Mouse (Mus musculus) neural tube, embryonic 11.5 days (tissue): ENCODE results near the gene Spop. TPM values are rescaled to one million over a fixed set of nuclear protein-coding genes. Genes with fewer than 3 reads are reported as not detected.

ENCODE experiments used
- ATAC-seq: fragments of 200-750 bp; cut with Nextera tagmentation; 2 replicates; pipeline ENCODE4 v1.8.0; 2017; ENCODE audit warnings: moderate number of reproducible peaks, mild to moderate bottlenecking, moderate TSS enrichment, moderate library complexity; ENCODE audit not compliant: insufficient read depth, low FRiP score, low TSS enrichment
- DNase-seq: peaks from one replicate; pipeline ENCODE4 v3.0.0-alpha.2; 2015; ENCODE audit warnings: low spot score
- H3K27ac ChIP-seq: fragments of 300-500 bp; sonication (generic); 2 replicates; pipeline ENCODE4 v1.5.1; 2014; ENCODE audit warnings: low read depth, mild to moderate bottlenecking, low read length
- H3K27me3 ChIP-seq: fragments of 300-500 bp; sonication (generic); 2 replicates; pipeline ENCODE4 v1.6.1; 2014; ENCODE audit warnings: mild to moderate bottlenecking, low read length, mixed read lengths; ENCODE audit not compliant: control insufficient read depth, insufficient read depth
- H3K36me3 ChIP-seq: fragments of 300-500 bp; sonication (generic); 2 replicates; pipeline ENCODE4 v1.6.1; 2014; ENCODE audit warnings: mild to moderate bottlenecking, low read length, moderate library complexity, mixed read lengths; ENCODE audit not compliant: control insufficient read depth, insufficient read depth
- H3K4me1 ChIP-seq: fragments of 300-500 bp; sonication (generic); 2 replicates; pipeline ENCODE4 v1.6.1; 2014; ENCODE audit warnings: low read length, mixed read lengths; ENCODE audit not compliant: control insufficient read depth, insufficient read depth
- H3K4me2 ChIP-seq: fragments of 300-500 bp; sonication (generic); 2 replicates; pipeline ENCODE4 v1.6.1; 2014; ENCODE audit warnings: low read depth, mild to moderate bottlenecking, moderate library complexity
- H3K4me3 ChIP-seq: fragments of 300-500 bp; sonication (generic); 2 replicates; pipeline ENCODE4 v1.5.1; 2014; ENCODE audit warnings: low read depth, low read length
- H3K9ac ChIP-seq: fragments of 300-500 bp; sonication (generic); 2 replicates; pipeline ENCODE4 v1.6.1; 2014; ENCODE audit warnings: mild to moderate bottlenecking, low read length
- H3K9me3 ChIP-seq: fragments of 300-500 bp; sonication (generic); 2 replicates; pipeline ENCODE4 v1.6.1; 2016; ENCODE audit warnings: low read length; ENCODE audit not compliant: control insufficient read depth
- WGBS: fragments of 180-500 bp; shearing (Covaris S2); extraction: QIAGEN DNeasy Blood & Tissue Kit; methylation state at CpG from one replicate; pipeline ENCODE4 v1.1.7; 2014; 5-methylcytosine and 5-hydroxymethylcytosine counted together
- polyA plus RNA-seq: library from polyadenylated mRNA; unstranded; fragments of >200 nt; fragmentation: Nextera tagmentation; extraction: Ambion mirVana; gene quantifications from 2 replicates; pipeline ENCODE4 v1.2.1, GENCODE M21; 2014

Gene Spop
- polyA plus RNA-seq, 1 experiment from 2014 or later: 132 TPM

DNA sequence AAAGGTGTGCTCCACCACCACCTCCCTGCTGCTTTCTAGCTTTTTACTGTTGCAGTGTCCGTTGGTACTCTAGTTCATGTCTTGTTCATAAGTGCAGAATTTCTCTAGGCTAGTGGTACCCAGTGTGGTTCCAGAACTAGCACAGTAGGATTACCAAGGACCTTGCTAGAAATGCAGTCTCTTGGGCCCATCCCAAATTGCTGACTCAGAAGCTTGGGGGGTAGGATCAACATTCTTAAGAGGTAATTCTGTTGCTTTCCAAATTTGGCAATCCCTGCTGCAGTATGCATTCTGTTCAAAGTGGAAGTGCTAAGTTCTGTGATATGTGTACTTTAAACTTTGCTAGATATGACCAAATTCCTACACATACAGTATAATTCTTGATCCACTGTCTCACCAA lies 53.9 kb downstream of the Spop start:
- H3K9me3 ChIP-seq: no peaks in the 10 kb centered on the region
- no peaks in the 10 kb centered on the region for H3K27me3 ChIP-seq
- H3K4me3 ChIP-seq: no peak overlapping the region
- DNase-seq: no peak
- H3K4me2 ChIP-seq: no peak overlapping the region
- WGBS: 91% methylated on average over 1 of the region's 1 CpGs
- no peak overlapping the region for H3K27ac ChIP-seq
- ATAC-seq: no peak
- H3K36me3 ChIP-seq: no peaks in the 10 kb centered on the region; the same call in 1 of the 2 replicates
- no peaks in the 10 kb centered on the region for H3K4me1 ChIP-seq
- H3K9ac ChIP-seq: no peak overlapping the region

DNA sequence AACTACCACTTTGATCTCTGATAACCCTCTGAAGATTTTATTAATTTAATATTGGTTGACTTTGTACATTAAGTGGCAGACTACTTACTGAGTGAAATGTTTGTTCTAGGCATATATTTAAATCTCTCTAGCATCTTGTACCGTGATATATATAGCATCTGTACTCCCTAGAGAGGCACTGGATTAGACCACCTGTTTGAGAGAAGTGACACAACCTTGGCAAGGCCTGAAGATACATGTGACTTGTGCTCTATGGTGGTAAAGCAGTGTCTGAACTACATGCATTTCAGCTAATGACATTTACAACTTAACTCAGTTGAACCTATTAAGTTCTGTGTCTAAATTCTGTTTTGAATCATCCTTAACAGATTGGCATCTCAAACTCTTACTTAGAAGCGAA lies 59.1 kb downstream of the Spop start:
- Histone ChIP-seq H3K27me3 (no peaks in the 10 kb centered on the region), H3K9me3 (no peaks in the 10 kb centered on the region), H3K36me3 (no peaks in the 10 kb centered on the region; the same call in 1 of the 2 replicates), H3K4me2 (no peak overlapping the region), H3K9ac (no peak overlapping the region), H3K4me3 (no peak overlapping the region), H3K27ac (no peak overlapping the region), H3K4me1 (no peaks in the 10 kb centered on the region)
- WGBS: 96% methylated on average over 2 of the region's 2 CpGs
- ATAC-seq (no peak), DNase-seq (no peak)

DNA sequence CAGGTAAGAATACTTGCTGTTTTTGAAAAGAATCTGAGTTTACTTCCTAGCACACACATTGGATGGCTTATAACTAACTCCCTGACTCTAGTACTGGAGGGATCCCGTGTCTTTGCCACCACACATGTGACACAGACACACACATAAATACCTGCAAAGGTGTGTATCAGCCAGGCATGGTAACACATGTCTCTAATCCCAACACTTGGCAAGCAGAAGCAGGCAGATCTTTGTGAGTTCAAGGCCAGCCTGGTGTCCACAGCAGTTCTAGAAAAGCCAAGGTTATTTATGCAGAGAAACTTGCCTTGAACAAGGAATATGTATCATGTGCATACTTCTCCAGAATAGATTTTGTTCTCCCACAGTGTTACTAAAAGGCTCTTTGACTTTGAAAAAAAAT lies 59.6 kb downstream of the Spop start:
- Histone ChIP-seq H3K4me2 (no peak overlapping the region), H3K36me3 (no peaks in the 10 kb centered on the region; the same call in 1 of the 2 replicates), H3K4me3 (no peak overlapping the region), H3K27ac (no peak overlapping the region), H3K9me3 (no peaks in the 10 kb centered on the region), H3K27me3 (no peaks in the 10 kb centered on the region), H3K9ac (no peak overlapping the region), H3K4me1 (no peaks in the 10 kb centered on the region)
- ATAC-seq (no peak), DNase-seq (no peak)
- 93% methylated on average over 1 of the region's 1 CpGs for WGBS

DNA sequence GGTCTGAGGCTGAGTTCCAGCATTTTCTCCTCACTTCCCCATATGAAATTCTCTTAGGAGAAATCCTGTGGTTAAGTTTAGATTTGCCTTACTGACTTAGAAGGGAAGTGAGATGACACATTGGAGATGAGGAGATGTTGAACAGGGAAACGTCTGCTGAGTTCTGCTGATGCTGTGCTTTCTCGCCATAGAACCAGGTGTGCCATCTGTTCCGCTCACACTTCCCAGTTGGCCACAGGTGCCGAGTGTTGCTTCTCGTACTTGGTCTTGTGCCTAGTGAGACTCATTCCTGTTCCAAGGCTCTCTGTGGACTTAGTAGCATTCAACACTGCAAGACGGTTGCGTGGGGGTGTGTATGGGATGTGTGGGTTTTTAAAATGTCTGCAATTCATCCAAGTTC lies 62.4 kb downstream of the Spop start:
- Histone ChIP-seq H3K27me3 (no peaks in the 10 kb centered on the region), H3K4me3 (no peak overlapping the region), H3K9ac (no peak overlapping the region), H3K36me3 (peaks cover 4% of the 10 kb centered on the region; the same call in 1 of the 2 replicates), H3K4me2 (no peak overlapping the region), H3K27ac (no peak overlapping the region), H3K9me3 (no peaks in the 10 kb centered on the region), H3K4me1 (no peaks in the 10 kb centered on the region)
- ATAC-seq (no peak), DNase-seq (no peak)
- WGBS: 88% methylated on average over 7 of the region's 7 CpGs

DNA sequence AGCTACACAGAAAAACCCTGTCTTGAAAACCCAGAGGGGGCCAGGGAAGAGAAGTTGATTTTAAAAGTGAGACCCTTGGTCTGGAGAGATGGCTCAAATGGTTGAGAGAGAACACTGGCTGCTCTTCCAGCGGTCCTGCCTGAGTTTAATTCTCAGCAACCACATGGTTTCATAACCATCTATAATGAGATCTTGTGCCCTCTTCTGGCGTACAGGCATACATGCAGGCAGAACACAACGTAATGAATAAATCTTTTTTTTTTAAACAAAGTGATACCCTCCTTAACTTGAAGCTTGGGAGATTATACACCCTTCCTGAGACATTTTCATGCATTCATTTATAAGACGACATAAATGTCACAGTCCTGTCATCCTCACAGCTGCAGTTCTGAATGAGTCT lies 65.6 kb downstream of the Spop start:
- Histone ChIP-seq H3K4me1 (no peaks in the 10 kb centered on the region), H3K4me3 (no peak overlapping the region), H3K9me3 (no peaks in the 10 kb centered on the region), H3K36me3 (peaks cover 4% of the 10 kb centered on the region; the same call in 1 of the 2 replicates), H3K4me2 (no peak overlapping the region), H3K9ac (no peak overlapping the region), H3K27me3 (no peaks in the 10 kb centered on the region), H3K27ac (no peak overlapping the region)
- 84% methylated on average over 4 of the region's 4 CpGs for WGBS
- ATAC-seq (no peak), DNase-seq (no peak)

DNA sequence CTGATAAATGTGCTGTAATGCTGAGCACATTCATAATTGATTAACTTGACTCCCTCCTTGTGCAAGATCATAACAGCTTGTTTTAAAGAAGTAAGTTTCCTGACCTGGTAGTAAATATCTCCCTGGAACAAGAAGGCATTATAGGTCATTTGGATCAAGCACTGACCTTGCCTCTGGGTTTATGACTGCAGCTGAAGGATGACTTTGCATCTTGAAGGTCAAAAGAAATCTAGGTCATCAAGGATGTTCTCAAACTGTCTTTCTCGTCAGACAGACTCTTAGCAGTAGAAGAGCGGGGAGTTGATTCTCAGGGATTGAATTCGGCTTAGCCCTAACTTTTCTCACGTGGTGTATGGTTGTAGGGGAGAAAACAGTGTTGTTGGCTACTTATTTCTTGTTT lies 66.8 kb downstream of the Spop start:
- Histone ChIP-seq H3K9ac (no peak overlapping the region), H3K4me3 (no peak overlapping the region), H3K9me3 (no peaks in the 10 kb centered on the region), H3K27me3 (no peaks in the 10 kb centered on the region), H3K27ac (no peak overlapping the region), H3K36me3 (peaks cover 4% of the 10 kb centered on the region; the same call in 1 of the 2 replicates), H3K4me2 (no peak overlapping the region), H3K4me1 (no peaks in the 10 kb centered on the region)
- WGBS: 93% methylated on average over 4 of the region's 4 CpGs
- ATAC-seq (no peak), DNase-seq (no peak)

DNA sequence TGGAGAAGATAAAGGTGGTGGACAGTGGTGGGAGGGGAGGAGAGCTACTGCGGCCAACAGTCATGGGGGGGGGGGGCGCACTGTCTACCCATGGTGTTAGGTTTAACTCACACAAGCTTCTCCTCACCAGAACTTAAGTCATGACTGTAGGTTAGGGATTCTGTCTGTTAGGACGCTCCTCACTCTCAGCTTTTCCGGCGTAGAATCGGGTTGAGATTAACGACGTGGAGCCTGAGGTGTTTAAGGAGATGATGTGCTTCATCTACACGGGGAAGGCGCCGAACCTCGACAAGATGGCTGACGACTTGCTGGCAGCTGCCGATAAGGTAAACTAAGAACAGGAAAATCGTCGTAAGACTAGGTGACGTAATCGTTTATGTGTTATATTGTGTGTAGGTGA lies 71.8 kb downstream of the Spop start:
- ATAC-seq (no peak), DNase-seq (no peak)
- Histone ChIP-seq H3K27me3 (no peaks in the 10 kb centered on the region), H3K4me1 (no peaks in the 10 kb centered on the region), H3K9ac (no peak overlapping the region), H3K4me2 (no peak overlapping the region), H3K27ac (no peak overlapping the region), H3K4me3 (no peak overlapping the region), H3K9me3 (no peaks in the 10 kb centered on the region), H3K36me3 (peaks cover 3% of the 10 kb centered on the region; the same call in 1 of the 2 replicates)
- WGBS: 96% methylated on average over 18 of the region's 18 CpGs

DNA sequence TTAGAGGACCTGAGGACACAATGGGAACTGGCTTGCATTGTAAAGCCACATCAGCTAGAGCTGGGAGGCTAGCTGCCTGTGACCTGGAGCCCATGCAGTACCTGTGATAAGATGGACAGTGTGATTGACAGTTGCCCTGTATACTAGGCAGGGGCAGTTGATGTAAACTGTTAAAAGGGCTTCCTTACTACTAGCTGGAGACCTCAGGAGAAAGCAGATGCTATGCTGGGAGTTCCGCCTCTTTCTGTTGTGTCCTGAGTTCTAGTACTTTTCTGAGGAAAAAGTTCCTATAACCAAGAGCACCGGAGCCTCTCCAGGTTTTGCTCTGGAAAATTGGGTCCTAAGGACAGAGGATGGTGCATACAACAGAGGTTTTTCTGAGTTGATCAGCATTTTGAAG lies 73.4 kb downstream of the Spop start:
- DNase-seq (no peak), ATAC-seq (no peak)
- no peak overlapping the region for H3K9ac ChIP-seq
- no peak overlapping the region for H3K27ac ChIP-seq
- no peaks in the 10 kb centered on the region for H3K27me3 ChIP-seq
- no peak overlapping the region for H3K4me3 ChIP-seq
- H3K9me3 ChIP-seq: no peaks in the 10 kb centered on the region
- H3K36me3 ChIP-seq: peaks cover 3% of the 10 kb centered on the region; the same call in 1 of the 2 replicates
- WGBS: 95% methylated on average over 2 of the region's 2 CpGs
- no peaks in the 10 kb centered on the region for H3K4me1 ChIP-seq
- H3K4me2 ChIP-seq: no peak overlapping the region

DNA sequence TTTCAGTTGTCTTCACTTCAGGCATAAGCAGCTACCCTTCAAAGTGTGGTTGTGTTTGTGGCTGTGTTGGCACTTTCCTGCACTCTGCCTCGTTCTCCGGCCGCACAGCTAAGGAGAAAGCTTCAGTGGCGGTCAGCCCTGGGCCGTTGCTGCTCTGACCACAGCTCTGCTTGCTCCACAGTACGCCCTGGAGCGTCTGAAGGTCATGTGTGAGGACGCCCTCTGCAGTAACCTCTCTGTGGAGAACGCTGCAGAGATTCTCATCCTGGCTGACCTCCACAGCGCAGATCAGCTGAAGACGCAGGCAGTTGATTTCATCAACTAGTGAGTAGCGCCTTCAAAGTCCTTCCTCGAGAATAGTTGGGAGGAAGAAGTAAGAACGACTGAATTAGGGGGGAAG lies 76.2 kb downstream of the Spop start:
- WGBS: 89% methylated on average over 14 of the region's 14 CpGs
- no peak for ATAC-seq
- no peak for DNase-seq
- Histone ChIP-seq H3K4me2 (no peak overlapping the region), H3K27me3 (no peaks in the 10 kb centered on the region), H3K27ac (no peak overlapping the region), H3K9ac (no peak overlapping the region), H3K36me3 (peaks cover 3% of the 10 kb centered on the region; the same call in 1 of the 2 replicates), H3K4me3 (no peak overlapping the region), H3K9me3 (no peaks in the 10 kb centered on the region), H3K4me1 (no peaks in the 10 kb centered on the region)
